Mouse (Mus musculus): Measurements from ENCODE around the gene Pla2g4f.

Pla2g4f gene

GRCm38 (mm10) chr2:120313976-120314375 is at the start of gene Pla2g4f:
TSS of gene Pla2g4f (minus strand) at chr2:120314165.
- no peak for DNase-seq

DNA sequence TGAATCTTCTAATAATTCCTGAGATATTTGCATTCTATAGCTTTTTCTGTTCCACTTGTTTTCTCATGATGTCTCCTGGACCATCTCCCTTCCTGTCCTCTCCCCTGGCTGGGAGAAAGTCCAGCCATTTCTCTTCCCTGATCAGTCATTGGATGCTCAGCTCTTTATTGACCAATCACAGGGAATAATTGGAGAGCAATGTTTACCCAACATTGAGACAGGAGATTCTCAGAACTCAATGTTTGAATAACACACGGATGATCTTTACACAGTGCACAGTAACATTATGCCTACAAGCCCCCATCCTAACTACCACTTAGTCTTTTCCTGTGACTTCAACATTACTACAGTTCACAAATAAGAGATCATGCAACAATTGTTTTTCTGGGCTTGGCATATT is 46.5 kb upstream of the Pla2g4f start:
- DNase-seq = no peak

DNA sequence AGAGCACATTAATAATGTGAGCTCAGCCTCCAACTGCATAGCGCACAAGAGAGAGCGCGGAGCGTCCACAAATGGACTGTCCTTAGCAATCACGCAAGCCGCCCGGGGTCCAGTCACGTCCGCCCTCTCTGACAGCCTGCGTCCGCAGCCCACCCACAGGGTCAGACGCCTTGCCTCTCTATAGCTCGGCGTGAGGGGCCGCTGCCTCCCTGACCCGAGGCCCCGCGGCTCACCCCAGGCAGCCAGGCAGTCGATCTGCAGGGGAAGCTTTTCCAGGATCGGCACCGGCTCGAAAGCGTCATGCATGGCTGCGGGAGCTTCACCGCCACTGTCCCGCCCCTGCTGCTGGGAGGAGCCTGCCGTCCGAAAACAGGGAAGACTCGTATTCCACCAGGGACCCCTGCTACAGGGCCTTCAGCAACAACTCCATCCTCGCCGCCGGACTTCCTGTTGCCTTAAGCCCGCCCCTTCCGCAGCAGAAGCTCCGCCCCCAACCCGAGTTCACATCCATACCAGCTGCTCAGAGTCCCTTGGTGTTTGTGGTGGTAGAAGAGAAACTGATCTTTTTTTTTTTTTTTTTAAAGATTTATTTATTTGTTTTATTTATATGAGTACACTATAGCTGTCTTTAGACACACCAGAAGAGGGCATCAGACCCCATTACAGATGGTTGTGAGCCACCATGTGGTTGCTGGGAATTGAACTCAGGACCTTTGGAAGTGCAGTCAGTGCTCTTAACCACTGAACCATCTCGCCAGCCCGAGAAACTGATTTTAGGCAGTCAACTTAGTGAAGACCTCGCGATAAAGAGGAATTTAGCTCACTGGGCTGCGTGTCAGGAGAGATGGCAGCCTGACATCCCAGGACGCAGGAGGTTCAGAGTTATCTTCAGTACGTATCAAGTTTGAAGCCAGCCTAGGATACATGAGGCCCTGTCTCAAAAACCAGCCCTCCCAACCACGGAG is 39.0 kb upstream of the Pla2g4f start, which contains the start of gene Vps39:
Gene Vps39 (minus strand): TSS at position 456 of the 965 bp plus-strand sequence.
- DNase-seq = peak; percentile 92

GRCm38 (mm10) chr2:120351321-120351720 is 37.4 kb upstream of the Pla2g4f start:
- DNase-seq = no peak

DNA sequence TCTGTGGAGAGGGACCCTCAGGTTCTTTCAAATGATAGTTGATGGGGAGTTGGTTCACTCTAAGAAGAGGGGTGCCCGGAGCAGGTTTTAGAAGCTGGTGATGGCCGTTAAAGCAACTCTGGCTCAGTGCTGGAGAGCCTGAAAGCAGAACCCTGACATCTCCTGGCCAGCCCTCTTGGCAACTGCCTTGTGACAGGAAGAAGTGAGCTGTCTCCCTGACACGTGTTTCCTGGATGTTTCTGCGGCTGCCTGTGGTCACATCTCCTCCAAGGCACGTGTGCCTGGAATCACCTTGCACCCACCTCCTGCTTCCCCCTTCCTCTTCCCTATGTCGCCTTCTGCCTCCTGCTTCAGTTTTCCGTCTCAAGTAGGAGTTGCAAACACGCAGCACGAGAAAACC is 34.2 kb upstream of the Pla2g4f start:
- peak; percentile 14 for DNase-seq

DNA sequence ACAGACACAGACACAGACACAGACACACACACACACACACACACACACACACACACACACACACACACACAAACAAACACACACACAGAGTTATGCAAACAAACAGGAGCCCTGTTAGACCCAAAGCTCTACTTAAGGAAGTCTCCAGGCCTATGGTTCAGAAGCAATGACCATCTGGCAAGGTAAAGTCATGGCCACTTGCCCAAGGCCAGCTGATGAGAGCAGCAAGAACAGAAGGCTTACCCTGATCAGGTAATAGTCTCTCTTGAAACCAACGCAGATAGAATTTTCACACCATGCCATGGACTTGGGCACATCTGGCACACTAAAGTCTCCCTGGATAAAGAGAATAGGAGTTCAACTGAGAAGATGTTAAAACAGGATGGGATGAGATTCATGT is 27.8 kb upstream of the Pla2g4f start:
- DNase-seq = no peak

- no peak for DNase-seq
These were observed 23.9 kb upstream of the Pla2g4f start for GRCm38 (mm10) chr2:120337886-120338285.

GRCm38 (mm10) chr2:120331575-120331974 is 17.6 kb upstream of the Pla2g4f start:
- no peak for DNase-seq

DNA sequence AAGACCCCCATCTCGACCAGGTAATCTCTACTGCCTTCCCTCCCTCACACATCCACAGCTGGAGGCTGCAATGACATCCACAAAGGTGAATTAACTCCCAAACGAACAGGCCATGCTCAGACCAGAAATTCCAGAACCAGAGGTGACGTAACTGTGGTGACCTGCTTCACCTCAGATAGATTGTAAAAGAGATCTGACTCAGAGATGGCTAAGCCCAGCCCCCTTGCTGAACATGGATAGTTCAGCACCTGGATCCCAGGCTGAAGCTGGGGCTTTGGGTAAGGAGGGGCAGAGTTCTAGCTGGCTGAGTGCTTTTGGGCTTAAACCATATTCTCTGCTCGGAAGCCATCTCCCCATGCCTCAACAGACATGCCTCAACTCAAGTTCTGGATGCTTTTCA is 1.1 kb upstream of the Pla2g4f start:
- no peak for DNase-seq

- no peak for DNase-seq
These were observed 522 bp upstream of the Pla2g4f start for GRCm38 (mm10) chr2:120314487-120314886.

GRCm38 (mm10) chr2:120312276-120312825 is 1.6 kb downstream of the Pla2g4f start:
- DNase-seq = no peak

DNA sequence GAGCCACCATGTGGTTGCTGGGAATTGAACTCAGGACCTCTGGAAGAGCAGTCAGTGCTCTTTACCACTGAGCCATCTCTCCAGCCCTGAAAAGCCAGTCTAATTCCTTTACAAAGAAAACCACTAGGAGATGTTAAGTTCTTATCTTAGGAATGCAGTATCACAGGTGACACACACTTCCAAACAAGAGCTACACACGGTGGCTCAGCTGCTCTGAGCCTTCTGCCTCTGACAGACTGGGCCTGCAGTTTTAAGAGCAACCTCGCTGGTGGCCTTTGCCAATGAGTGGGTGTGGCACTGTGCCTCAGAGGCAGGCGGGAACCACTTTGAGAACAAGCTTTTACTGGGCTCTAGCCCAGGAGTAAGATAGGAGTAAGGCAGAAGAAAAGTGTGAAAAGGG is 9.9 kb downstream of the Pla2g4f start:
- no peak for DNase-seq

- DNase-seq = no peak
These were observed 12.9 kb downstream of the Pla2g4f start for GRCm38 (mm10) chr2:120301076-120301475.

DNA sequence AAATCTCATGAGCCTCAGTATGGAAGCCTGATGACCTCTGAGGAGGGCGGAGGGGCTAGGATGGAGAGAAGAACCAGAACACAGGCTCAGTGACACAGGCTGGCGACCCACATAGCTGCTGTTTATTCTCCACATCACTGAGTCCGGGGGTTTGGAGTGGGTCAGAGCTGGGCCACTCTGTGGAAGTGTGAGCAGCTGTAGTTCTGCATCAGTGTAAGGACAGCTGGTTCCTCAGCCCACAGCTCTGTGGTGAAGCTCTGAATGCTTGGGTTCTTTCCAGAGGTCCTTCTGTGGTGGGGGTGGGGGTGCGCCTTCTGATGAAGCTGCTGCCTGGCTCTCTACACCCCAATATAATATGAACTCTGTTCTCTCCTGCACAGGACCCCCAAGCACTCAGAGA is 14.1 kb downstream of the Pla2g4f start:
- DNase-seq = no peak

GRCm38 (mm10) chr2:120296160-120296559 is 17.8 kb downstream of the Pla2g4f start:
- DNase-seq = no peak

DNA sequence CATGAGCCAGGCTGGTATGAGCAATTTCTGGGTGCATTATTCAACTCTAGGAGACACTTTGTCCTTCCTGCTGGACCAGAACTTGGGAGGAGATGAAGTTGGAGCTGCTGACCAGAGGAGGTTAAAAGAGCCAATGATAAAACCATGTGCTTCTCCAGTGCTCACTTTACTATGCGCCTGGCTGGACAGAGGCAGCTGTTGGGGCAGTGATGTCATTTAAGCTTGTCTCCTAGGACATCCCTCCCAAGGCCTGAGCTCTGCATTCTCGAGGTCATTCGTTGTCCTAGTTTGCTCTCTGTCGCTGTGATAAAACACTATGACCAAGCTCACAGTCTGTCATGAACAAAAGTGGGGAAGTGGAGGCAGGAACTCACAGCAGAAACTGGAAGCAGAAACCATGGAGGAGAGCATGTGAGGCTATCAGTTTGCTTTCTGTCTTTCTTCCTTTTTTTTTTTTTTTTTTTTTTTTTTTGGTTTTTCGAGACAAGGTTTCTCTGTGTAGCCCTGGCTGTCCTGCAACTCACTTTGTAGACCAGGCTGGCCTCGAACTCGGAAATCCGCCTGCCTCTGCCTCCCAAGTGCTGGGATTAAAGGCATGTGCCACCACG is 22.4 kb downstream of the Pla2g4f start:
- no peak for DNase-seq

- no peak for DNase-seq
These were observed 25.0 kb downstream of the Pla2g4f start, which contains the start of gene Pla2g4d for GRCm38 (mm10) chr2:120288995-120289394. TSS of gene Pla2g4d (minus strand) at chr2:120289197.

DNA sequence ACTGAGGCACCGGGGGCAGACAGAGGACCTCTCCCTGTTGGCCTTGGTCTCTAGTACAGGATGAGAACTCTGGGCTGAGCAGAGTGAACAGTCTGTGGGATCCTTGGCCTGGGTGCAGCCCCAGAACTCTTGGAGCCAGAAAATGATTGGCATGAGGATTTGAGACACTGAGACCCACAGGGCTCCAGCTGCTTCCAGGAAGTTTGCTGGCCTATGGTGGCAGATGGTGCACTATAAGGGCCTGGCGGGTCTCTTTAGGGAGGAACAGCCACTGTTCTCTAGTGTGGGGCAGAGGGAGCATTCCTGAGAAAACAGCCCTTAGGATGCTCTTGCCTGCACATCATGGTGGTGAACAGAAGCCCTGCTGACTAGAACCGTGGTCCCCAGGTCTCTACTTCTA is 25.6 kb downstream of the Pla2g4f start:
- DNase-seq = no peak

DNA sequence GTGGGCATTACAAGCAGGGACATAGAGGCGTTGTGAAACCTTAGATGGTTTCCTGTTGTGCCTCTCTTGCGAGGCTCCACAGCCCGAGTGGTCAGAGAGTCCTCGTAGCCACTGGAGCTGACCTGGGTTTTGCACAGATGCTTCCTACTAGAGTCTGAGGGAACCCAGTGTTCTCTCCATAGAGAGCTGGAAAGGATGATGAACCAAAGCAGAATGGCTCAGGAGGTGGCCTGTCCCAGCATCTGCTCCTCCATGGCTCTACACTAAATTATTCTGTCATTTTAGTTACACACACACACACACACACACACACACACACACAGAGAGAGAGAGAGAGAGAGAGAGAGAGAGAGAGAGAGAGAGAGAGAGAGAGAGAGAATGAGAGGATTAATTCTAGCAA is 28.3 kb downstream of the Pla2g4f start:
- DNase-seq = no peak

- no peak for DNase-seq
These were observed 29.3 kb downstream of the Pla2g4f start for GRCm38 (mm10) chr2:120284705-120285104.

DNA sequence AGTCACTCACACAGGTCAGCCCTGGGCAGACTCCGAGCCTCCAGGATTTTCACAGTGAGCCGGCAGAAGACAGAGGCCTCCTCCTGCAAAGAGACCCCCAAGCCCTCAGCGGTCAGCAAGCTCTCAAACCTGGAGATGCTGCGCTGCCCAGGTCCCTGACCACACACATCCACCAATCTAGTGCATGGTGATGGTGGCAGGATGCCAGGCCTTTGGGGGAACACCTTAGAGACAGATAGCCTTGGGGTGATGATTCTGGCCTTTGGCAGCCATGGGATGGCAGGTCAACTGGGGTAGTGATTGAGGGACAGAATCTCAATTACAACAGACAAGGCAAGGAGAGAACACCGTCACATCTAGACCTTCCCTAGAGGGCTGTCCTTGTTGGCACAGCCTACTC is 29.9 kb downstream of the Pla2g4f start:
- DNase-seq = no peak

- no peak for DNase-seq
These were observed 30.4 kb downstream of the Pla2g4f start for GRCm38 (mm10) chr2:120283550-120283949.

DNA sequence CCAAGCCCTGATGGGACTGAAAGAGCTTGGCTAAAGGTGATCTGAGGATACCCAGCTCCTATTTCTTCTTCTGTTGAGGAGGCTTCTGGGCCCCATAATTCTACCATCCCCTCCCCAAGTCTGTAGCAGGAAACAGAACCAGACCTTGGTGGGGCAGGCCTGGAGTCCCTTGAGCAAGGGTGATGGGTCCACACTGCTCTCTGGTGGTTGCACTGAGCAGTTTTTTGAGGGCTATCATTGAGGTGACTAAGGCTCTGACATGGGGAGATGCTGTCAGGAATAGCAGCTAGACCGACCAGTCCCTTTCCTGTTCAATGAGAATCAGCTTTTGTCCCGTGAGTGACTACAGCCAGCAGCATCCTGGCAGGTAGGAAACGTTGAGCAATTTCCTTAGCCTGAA is 32.7 kb downstream of the Pla2g4f start:
- no peak for DNase-seq

GRCm38 (mm10) chr2:120279961-120280360 is 34.0 kb downstream of the Pla2g4f start:
- peak; percentile 46 for DNase-seq

All from thymus, postnatal 14 days (tissue).